In the genomic region with DNA sequence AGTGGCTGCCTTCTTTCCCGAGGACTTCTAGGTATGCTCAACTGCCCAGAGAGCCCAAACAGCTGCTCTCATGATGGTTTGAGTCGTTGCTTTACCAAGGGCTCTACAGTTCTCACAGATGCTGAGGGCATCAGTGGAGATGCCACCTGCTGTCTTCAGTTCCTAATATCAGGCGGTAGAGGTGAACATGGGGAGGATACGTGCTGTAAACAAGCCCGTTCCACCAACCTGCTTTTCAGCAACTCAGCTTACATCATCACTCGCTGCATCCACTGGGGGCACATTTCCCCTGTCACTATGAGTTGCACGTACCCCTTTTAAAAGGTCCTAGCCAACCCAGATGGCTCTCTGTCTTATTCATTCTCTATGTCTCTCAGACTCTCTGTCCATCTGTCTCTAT, we compare ENCODE assay signal across 20 mouse cellular contexts.
"Had no signal": no experiment of that assay in that cellular context is flagged by ENCODE, and none has a peak within 500 bp of the region (broad histone marks: within the 10 kb centered on the region; RNA-seq: fewer than 3 reads in every experiment).

No protein-coding gene starts in this region.

- DNase-seq: kidney, adult 11 months; kidney, adult 8-10 months; kidney, postnatal 10 days; kidney, postnatal 36 days; layer of hippocampus, postnatal 36 days; left cerebral cortex, postnatal 4 days; lung, adult 2 months; lung, postnatal 14 days; lung, postnatal 4 days; midbrain, embryonic 14.5 days; right cerebral cortex, adult 18-20 months; right cerebral cortex, postnatal 25 days; thymus, postnatal 25 days had no signal

- H3K4me1 ChIP-seq: kidney, embryonic 15.5 days; limb, embryonic 12.5 days; limb, embryonic 15.5 days; liver, embryonic 15.5 days; stomach, embryonic 15.5 days had no signal

- H3K4me3 ChIP-seq: kidney, embryonic 15.5 days; left cerebral cortex, adult 2 months; limb, embryonic 12.5 days; limb, embryonic 15.5 days; liver, embryonic 12.5 days; liver, embryonic 15.5 days; stomach, embryonic 15.5 days had no signal

- H3K27ac ChIP-seq: kidney, embryonic 15.5 days; left cerebral cortex, adult 2 months; limb, embryonic 12.5 days; limb, embryonic 15.5 days; liver, embryonic 12.5 days; liver, embryonic 15.5 days; stomach, embryonic 15.5 days had no signal

- ATAC-seq: liver, embryonic 12.5 days had no signal
